Mouse (Mus musculus): ENCODE results near the gene Ahsa1.

DNA sequence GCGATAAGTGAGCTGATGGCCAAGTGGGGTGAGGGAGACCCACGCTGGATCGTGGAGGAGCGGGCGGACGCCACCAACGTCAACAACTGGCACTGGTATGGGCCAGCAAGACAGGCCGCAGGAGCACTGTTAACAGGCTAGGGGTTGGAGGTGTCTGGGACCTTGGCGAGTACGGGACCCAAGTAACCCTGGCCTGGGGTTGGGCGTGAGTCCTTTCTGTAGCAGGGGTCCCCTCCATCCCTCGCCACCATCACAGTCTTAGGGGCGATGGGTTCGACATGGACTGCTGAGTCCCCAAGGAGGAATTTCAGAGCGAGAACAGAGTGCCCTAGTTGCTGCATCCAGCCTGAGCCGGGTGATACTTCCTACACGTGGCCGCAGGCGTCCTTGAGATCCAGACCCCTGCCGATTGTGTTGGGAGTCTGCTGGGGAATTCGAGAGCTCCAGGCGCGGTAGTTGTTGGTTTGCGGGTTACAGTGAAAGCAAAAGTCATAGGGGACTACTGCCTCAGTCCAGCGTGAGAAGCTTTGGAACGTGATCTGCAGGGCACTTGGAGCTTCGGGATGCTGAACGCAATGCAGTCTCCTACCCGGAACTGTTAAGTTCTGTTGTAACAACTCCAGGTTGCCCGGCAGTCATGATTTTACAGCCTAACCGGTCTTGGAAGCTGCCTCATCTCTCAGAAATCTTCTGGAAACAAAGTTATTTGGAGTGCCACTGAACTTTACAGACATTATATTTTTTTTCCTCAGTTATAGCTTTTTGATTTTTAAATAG is 736 bp downstream of the Ahsa1 start:
- no peak for TF ChIP-seq CHD2 (IDR thresholded peaks at IDR 0.05; ENCODE audit: low read depth, low read length)
- no peak for TF ChIP-seq MAFK (IDR thresholded peaks at IDR 0.05; ENCODE audit: insufficient read depth, low read depth, low read length)
- TF ChIP-seq ZNF384 (IDR thresholded peaks at IDR 0.05; ENCODE audit: low read depth, low read length) = no peak
- no peak for TF ChIP-seq ZC3H11A (IDR thresholded peaks at IDR 0.05; ENCODE audit: borderline replicate concordance, low read depth, low read length)

Measured in ES-E14 (cell line).